Mouse (Mus musculus) NIH3T3 (cell line): ENCODE results near the gene Ncf2.
A peak's percentile ranks its signal among the peaks of the same experiment; 100 is the strongest.

Experiments used
- DNase-seq: peaks from one replicate; pipeline ENCODE4 v3.0.0-alpha.2; 2012; ENCODE audit warnings: low read depth

The Ncf2 gene

DNA sequence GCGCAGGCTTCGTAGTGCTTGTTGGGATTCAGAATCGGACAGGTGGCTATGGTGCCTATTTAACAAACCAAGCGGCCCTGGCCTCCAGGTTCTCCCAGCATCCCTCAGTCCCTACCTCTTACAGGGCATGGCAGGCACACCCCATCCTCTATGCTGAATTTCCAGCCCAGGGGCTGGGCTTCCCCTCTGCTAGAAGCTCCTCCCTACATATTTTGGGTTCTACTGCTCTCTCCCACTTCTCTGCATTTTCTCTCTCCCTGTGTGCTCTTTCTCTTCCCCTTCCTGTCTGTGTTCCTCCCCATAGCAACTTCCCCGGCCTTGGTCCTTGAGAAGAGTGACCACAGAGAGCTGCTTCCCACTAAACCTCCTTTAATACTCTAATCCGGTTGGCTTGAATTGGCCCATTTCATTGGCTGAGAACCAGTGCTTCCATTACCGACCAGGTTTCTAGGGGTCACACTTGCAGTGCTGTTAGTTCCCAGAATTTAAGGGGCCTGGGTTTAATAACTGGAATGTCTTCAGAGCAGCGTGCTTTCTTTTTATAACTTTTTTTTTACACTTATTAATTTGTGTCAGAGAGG lies 3.2 kb upstream of the Ncf2 start:
- no peak for DNase-seq

DNA sequence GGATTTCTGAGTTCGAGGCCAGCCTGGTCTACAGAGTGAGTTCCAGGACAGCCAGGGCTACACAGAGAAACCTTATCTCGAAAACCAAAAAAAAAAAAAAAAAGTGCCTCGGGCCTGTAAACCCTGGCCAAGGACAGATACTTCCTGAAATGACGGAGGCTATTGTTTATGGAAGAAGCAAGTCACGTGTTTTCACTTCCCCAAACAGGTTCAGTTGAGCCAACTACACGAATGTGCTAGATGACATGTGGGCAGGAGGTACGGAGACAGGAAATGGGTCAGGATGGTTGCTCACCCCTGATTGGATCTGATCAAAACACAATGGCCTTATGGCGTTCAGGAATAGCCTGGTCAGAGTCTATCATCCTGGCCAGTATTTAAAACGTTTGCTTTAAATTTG lies 1.9 kb upstream of the Ncf2 start:
- no peak for DNase-seq

DNA sequence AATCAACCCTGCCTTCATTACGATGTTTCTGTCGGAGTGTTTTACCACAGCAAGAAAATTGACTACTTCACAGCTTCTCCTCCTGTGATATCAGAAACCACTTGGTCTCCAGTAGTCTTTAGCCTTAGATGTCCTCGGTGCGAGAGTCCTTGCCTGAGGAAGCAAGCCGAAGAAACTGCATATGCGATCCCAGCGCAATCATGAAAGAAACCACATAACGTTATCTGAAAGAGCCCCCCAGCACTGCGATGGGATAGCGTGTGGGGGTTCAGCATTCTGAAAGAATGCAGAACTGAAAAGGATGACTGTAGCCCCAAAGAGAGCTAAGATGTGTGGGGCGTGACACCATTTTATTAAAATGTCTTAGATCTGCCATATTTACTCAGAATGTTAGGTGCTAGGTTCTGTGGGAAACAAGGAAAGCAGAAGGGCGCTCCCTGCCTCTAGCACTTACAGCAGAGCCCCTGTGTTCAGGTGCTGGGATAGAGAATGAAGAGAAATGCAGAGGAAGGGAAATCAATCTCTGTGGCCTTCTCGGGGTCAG lies 711 bp downstream of the Ncf2 start:
- no peak for DNase-seq

DNA sequence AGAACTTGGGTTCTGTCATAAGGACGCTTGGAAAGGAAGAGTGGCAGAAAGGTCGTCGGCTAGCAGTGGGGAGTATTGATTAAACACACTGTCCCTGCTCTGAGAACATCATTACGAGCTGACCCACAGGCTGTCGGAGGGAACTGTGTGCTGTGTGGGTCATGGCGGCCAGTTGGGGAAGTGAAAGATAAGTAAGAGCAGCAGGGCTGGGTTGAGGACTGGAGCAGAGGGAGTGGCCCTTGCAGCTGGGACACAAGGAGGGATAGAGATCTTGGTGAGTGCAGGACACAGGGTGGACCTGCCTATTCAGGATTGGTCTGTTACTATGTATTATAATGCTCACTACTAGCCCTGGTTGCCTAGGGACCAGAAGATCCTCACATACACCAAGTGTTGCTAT lies 4.9 kb downstream of the Ncf2 start:
- DNase-seq, result no peak

DNA sequence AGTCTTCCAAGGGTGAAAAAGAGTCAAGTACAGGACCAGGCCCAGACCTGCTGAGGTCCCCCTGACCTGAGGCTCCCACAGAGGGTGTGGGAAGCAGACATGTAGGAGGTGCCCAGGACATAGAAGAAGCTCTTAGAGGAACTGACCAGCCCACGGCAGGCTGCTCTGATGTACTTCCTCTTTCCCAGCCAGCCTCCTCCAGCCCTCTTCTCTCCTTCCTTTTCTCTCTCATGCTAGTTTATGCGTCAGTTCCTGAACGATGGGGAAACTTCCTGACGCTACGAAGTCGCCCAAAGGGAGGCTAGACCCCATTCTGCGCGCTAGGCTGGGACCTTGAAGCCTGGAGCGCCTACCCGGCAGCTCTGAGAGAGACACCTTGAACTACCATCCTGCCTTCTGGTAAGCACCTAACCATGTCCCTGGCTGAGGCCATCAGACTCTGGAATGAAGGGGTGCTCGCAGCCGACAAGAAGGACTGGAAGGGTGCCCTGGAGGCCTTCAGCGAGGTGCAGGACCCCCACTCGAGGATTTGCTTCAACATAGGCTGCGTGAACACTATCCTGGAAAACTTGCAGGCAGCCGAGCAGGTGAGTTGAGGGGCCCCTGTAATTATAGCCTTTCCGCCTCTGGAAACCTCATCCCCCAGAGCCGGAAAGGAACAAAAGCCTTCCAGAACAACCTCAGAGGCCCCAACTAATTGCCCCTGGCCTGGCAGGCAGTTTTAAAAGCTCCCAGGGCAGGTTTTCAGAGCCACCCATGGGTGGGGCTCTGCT lies 7.8 kb downstream of the Ncf2 start:
- no peak for DNase-seq

DNA sequence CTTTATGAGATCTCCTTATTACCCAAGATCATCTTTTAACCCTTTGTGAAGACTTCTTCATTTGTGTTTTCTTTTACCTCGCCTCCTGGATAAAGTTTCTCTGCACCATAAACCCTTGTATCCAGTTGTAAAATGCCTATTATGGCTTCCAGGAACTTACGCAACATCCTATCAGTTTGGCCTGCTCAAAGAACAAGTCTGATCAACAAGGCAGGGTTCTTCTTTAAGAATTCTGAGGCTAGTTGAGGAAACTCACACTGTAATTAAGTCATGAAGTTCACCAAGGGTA lies 8.3 kb downstream of the Ncf2 start:
- no peak for DNase-seq

DNA sequence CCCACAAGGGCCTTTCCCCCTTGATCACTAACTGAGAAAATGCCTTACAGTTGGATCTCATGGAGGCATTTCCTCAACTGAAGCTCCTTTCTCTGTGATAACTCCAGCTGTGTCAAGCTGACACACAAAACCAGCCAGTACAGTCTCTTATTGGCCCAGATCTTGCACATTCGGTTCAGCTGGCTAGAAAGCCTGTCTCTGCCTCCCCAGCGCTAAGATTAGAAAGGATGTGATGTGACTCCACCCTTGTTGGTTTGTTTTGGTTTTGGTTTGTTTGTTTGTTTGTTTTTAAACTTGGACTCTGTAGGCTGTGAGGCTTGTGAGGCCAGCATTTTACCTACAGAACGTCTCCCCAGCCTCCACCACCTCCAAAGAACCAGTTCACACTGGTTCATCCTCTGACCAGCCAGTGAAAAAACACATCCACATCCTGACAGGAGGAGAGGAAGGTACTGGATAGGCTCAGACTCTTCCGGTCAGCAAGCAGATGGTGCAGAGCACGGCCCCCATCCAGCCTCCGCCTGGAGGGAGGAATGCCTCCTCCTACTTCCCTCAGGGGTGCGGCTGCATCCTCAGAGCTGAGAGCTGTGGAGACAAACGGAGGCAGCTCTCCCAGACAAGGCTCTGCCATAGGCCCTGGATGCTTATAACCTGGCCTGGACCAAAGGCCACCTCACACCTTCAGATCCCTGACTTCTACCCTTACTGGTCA lies 9.7 kb downstream of the Ncf2 start:
- no peak for DNase-seq

DNA sequence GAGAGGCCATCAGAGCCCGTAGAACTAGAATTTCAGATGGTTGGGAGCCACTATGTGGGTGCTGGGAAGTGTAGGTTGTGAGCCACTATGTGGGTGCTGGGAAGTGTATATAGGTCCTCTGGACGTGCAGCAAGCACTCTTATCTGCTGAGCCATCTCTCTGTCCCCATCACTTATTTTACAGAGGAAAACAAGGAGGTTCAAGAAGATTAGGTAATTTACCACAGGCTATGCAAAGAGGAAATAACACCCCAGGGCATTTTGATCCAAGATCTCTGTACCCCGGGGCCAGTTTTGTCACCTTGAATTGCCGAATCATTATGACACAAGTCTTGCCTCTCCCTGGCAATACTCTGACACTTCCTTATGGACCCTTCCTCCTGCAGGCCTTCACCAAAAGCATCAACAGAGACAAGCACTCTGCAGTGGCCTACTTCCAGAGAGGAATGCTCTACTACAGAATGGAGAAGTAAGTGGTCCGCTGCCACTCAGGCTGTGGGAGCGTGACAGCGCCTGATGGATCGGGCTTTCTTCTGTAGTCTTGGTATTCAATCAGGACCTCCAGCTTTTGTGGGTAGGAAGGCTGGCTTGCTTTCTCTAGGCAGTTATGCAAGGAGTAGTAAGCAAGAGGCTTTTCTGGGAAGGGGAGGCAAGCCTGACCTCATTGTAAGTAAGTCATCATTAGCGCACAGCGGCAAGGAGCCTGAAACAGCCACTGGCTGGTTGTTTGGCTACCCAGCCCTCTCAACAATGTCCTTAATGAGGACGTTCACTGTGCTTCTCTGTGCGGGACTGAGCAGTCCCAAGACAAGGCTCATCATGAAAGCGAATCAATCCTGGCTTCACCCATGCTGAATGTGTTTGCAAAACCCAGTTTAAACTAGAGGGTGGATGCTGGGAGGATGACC lies 10.8 kb downstream of the Ncf2 start:
- no peak for DNase-seq

DNA sequence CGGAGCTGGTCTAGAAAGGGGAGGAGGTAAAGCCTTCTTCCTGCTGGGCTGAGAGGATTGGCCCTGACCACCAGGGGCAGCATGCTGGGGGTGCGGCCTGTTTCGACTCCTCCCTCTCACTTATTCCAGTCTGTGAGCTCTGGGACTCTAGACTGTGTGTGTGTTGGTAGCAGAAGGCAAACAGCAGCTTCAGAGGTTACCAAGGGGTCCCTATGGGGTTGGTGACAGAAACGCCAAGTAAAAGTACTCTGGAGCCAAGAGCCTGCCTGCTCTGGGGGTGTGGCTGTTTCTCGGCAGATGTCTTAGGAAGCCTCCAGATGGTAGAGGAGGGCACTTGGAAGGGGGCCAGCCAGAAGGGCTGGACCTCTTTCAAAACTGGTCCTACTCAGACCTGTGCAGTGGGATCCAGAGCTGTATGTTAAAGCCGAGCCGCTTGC lies 15.3 kb downstream of the Ncf2 start:
- DNase-seq, result peak; percentile 77

DNA sequence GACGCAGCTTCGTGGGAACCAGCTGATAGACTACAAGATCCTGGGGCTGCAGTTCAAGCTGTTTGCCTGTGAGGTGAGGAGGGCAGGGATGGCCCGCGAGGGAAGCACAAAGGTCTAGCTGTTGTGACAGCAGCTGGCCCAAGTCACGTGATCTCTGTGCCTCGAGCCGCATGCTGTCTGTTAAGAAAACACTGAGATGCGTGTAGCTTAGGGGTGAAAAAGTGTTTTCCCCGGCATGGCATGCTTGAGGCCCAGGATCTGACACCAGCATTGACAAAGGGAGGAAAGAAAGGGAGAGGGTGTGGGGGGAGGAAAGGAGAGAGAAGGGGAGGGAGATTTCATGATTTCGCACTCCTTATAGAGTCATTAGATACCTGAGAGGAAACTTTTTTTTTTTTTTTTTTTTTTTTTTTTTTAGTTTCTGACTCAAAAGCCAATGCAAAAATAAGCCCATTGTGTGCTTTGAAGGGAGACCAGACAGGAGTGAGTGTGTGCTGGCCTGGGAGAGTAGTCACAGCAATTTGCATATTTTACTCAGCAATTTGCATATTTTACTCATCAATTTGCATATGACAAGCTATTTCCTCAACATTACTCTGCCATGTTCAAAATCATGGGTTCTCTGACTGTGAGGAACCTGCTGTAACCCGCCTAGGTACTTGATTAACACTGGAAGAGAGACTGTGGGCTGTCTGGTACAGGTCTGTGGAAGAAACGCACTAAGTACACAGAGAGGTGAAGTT lies 17.2 kb downstream of the Ncf2 start:
- no peak for DNase-seq

DNA sequence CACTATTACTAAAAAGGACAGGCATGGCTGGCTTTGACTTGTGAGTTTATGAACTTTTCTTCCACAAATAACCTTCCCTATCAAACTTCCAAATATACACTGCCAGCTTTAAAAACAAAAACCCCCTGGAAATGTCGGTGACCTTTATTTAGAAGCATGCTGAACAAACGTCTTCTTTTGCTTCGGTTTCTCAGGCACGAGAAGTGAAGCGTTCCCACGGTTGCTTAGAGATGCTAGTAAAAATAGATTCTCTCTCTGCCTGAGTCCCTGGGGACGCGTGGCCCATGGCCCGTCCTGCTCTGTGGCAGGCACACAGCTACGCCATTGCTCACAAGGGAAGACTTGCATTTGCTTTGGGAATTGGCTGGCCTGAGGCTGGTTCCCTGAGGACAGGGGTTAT lies 17.8 kb downstream of the Ncf2 start:
- DNase-seq, result no peak

DNA sequence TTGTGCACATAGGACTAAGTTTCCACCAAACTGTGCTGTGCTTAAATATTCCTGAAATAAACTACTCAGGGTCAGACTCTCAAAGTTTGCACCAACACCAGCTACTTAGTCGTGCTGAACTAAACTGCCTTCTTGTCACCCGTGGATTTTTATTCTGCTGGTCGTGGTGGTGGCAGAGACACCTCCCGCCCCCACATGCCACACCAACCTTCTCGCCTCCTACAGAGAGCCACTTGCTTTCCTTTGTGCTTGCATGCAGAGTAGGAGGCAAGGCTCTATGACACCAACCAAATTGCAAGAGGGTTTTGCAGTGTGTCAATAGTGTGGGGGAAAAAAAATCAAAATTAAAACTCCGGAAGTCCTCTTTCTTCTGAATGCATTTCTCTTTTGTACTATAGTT lies 19.6 kb downstream of the Ncf2 start:
- DNase-seq, result no peak

DNA sequence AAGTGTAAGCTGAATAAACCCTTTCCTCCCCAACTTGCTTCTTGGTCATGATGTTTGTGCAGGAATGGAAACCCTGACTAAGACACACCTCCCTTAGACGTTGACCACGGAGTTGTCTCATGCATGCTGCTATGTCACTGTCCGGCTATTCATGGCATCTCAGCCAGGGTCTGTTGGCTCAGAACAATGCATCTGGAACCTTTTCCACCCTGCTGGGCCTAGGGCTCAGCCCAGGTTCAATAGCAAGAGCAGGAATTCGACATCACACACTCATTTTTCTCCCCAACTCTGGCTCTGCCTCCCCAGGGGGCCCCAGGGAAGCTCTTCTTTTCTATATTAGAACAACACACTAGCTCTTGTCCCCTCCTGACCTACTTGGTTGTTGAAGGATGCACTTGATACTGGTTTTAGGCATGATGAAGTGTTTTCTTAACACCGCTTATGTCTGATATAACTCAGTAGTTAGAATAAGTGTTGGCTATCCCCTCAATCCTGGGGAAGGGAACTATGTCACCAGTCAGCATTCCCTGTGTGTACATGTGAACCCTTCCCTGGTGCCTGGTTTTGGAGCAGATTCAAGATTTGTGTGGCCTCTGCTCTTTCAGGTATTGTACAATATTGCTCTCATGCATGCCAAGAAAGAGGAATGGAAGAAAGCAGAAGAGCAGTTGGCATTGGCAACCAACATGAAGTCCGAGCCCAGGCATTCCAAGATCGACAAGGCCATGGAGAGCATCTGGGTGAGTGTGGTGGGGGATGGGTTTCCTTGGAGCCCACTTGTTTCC lies 21.1 kb downstream of the Ncf2 start:
- DNase-seq, result peak; percentile 35

DNA sequence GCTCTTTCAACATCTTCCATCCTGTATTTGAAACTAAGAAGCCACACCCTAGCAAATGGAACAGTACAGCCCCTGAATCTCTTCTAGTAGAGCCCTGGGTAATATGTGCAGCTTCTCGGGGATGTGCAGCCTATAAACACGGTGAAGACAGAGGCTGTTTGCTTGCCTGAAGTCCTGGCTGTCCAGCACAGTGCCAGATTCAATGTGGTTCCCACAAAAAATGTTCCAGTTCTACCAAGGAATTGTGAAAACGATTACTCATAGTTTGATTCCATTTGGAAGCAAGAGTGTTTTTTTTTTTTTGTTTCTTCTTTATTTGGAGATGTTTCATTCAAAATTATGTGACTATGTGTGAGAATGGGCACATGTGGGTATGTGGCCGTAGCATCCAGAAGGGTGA lies 21.8 kb downstream of the Ncf2 start:
- DNase-seq, result peak; percentile 77

DNA sequence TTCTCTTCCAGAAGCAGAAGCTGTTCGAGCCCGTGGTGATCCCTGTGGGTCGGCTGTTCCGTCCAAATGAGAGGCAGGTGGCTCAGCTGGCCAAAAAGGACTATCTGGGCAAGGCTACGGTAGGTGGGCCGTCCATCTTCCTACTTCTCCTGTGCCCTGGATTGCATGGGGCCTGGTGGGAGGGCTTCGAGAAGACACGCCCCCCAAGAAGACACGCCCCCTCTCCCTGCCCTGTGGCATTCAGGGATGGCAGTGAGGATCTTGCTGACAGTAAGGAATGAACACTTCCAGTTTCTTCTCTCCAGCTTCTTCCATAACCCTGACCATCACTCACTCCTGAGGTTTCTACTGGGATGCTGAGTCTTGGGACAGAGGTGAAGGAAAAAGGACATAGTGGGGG lies 24.2 kb downstream of the Ncf2 start:
- DNase-seq, result no peak

DNA sequence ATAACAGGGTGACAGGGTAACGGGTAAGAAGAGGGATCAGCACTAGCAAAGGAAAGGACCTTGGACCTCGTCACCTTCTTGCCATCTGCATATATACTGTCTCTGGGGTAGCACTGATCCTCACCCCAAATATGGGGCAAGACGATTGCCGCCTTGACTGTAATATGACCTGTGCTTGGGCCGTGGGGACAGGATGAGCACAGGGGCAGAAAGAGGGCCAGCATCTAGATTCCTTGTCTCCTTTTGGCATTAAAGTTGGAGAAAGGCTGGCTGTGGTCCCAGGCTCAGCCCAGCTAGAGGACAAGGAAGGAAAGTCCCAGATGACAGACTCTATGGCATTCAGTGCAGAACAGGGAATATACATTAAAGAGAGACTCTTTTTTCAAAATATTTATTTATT lies 26.5 kb downstream of the Ncf2 start:
- DNase-seq, result no peak

DNA sequence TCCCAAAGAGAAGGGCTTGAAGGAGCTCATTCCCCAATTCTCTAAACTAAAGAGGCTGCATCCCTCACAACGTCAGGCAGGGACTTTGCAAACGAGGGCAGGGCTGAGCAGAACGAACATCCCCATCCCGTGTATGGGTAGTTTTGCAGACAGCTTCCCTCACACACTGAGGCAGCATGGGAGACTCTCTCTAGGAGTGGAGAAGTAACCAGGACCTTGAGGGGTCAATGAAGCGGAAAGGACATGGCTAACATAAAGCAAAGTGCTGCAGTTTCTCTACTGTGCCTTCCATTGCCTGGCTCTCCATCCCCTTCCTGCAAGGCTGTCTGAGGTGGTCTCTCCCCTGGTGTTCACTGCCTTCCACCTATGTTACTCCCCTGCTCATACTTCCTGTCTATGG lies 28.2 kb downstream of the Ncf2 start:
- DNase-seq, result no peak

DNA sequence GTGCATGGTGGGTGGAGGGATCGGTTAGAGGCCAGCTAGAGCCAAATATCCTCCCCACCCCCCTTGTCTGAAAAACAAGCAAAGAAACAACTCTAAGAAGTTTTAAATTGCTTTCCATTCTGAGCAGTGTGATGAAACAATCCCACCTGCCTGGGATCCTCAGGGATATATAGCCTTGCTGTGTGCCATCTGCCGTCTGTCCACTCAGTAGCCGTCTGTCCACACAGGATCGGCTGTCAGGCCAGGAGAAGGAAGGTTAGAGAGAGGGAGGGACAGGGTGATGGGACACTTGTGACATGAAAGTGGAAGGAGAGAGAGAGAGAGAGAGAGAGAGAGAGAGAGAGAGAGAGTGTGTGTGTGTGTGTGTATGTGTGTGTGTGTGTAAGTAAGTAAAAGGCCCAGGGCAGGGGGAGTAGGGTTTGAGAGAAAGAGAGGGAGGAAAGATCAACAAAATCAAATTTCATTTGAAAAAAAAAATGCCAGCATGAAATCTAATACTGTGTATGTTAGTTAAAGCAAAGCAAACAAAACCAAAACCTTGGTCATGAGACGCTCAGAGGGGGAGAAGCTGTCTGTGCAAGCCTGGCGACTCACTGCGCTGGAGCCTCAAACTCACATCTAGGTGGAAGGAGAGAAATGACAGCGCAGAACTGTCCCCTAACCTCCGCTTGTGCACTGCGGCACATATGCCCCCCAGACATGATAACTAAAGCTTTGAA lies 28.8 kb downstream of the Ncf2 start:
- DNase-seq, result peak; percentile 56

DNA sequence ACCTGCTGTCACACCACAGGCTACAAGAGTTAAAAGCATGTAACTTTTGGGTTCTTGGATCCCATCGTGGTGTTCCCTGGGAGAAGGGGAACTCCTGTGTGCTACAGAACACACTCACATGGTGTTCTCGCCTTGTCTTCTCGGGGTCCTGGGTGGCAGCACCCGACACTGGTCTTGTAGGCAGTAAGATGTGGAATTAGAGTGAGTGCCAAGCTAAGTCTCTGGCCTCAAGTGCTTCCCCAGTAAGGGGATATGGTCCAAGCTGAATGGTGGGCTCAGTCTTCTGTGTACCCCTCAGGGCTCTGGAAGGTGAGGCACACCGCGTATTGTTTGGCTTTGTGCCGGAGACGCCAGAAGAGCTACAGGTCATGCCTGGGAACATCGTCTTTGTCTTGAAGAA lies 30.1 kb downstream of the Ncf2 start:
- DNase-seq, result no peak

DNA sequence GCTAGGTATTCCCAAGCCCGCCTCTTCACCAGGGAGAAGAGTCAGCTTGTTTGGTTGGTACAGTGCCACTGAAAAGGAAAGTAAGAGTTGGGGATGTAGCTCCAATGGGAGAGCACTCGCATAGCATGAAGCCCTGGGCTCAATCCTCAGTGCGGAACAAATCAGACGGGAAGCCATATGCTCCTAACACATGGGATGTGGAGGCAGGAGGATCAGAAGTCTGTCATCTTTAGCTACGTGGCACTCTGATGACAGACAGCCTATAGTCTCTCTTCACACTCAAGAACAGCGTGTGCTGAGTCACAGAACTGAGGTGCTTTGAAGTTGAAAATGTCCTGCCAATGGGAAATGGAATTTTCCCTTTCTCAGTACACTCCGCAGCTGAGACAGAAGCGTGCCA lies 31.0 kb downstream of the Ncf2 start:
- no peak for DNase-seq
